Mouse (Mus musculus) ES-Bruce4 (cell line): ENCODE measurements around the gene Lamp2.

Experiments used
- CTCF ChIP-seq: IDR thresholded peaks from one replicate; pipeline ENCODE4 v1.8.1; 2011; ENCODE audit warnings: low read depth, low read length
- EP300 ChIP-seq: IDR thresholded peaks from 2 replicates; pipeline ENCODE4 v1.6.1; 2011; ENCODE audit warnings: low read depth, low read length; ENCODE audit not compliant: insufficient read depth
- POLR2A ChIP-seq: IDR thresholded peaks from one replicate; pipeline ENCODE4 v1.8.1; 2011; ENCODE audit warnings: low read length; ENCODE audit not compliant: insufficient read depth

- TF ChIP-seq POLR2A, result no peak
- TF ChIP-seq CTCF, result no peak
- no peak for TF ChIP-seq EP300
Measured at GRCm38 (mm10) chrX:38459076-38459475, 2.8 kb upstream of the Lamp2 start.
